Mouse (Mus musculus): ENCODE results near the gene Prss8. TPM values are rescaled to one million over a fixed set of nuclear protein-coding genes. Genes with fewer than 3 reads are reported as not detected.
A peak's percentile ranks its signal among the peaks of the same experiment; 100 is the strongest.

The Prss8 gene
- polyA plus RNA-seq, 1 experiment from 2014 or later = 0.96 TPM

- Histone ChIP-seq H3K4me1 (ENCODE audit: control insufficient read depth, insufficient read depth, low read length) (no peaks in the 10 kb centered on the region), H3K9ac (ENCODE audit: low read depth, low read length) (no peak overlapping the region), H3K27me3 (ENCODE audit: control insufficient read depth, insufficient read depth, low read length) (peaks cover 5% of the 10 kb centered on the region), H3K27ac (ENCODE audit: low read depth, low read length) (no peak overlapping the region), H3K9me3 (replicated peaks; ENCODE audit: control insufficient read depth, low read length) (no peaks in the 10 kb centered on the region), H3K36me3 (ENCODE audit: control insufficient read depth, insufficient read depth, low read length) (no peaks in the 10 kb centered on the region), H3K4me2 (no peak overlapping the region), H3K4me3 (ENCODE audit: low read depth, low read length) (no peak overlapping the region)
- ATAC-seq (replicated peaks; ENCODE audit: insufficient number of reproducible peaks, low FRiP score, low TSS enrichment) = no peak
- 87% methylated on average over 5 of the region's 5 CpGs for WGBS (ENCODE audit: insufficient replicate concordance)
Observed at GRCm38 (mm10) chr7:127923714-127924113, 6.2 kb downstream of the Prss8 start.

GRCm38 (mm10) chr7:127922451-127923275, 7.2 kb downstream of the Prss8 start:
- Histone ChIP-seq H3K4me1 (ENCODE audit: control insufficient read depth, insufficient read depth, low read length) (no peaks in the 10 kb centered on the region), H3K4me3 (ENCODE audit: low read depth, low read length) (no peak overlapping the region), H3K27ac (ENCODE audit: low read depth, low read length) (no peak overlapping the region), H3K9me3 (replicated peaks; ENCODE audit: control insufficient read depth, low read length) (no peaks in the 10 kb centered on the region), H3K4me2 (no peak overlapping the region), H3K36me3 (ENCODE audit: control insufficient read depth, insufficient read depth, low read length) (no peaks in the 10 kb centered on the region; the same call in 1 of the 2 replicates), H3K27me3 (ENCODE audit: control insufficient read depth, insufficient read depth, low read length) (no peaks in the 10 kb centered on the region), H3K9ac (ENCODE audit: low read depth, low read length) (no peak overlapping the region)
- WGBS (ENCODE audit: insufficient replicate concordance) = 80% methylated on average over 6 of the region's 6 CpGs
- ATAC-seq (replicated peaks; ENCODE audit: insufficient number of reproducible peaks, low FRiP score, low TSS enrichment) = no peak

GRCm38 (mm10) chr7:127921516-127921915, 8.4 kb downstream of the Prss8 start:
- no peak overlapping the region for H3K4me3 ChIP-seq (ENCODE audit: low read depth, low read length)
- H3K27ac ChIP-seq (ENCODE audit: low read depth, low read length) = no peak overlapping the region
- H3K27me3 ChIP-seq (ENCODE audit: control insufficient read depth, insufficient read depth, low read length) = no peaks in the 10 kb centered on the region
- H3K4me1 ChIP-seq (ENCODE audit: control insufficient read depth, insufficient read depth, low read length) = no peaks in the 10 kb centered on the region
- no peak overlapping the region for H3K9ac ChIP-seq (ENCODE audit: low read depth, low read length)
- WGBS (ENCODE audit: insufficient replicate concordance) = 62% methylated on average over 8 of the region's 8 CpGs
- H3K4me2 ChIP-seq = no peak overlapping the region
- H3K9me3 ChIP-seq (replicated peaks; ENCODE audit: control insufficient read depth, low read length) = no peaks in the 10 kb centered on the region
- no peak for ATAC-seq (replicated peaks; ENCODE audit: insufficient number of reproducible peaks, low FRiP score, low TSS enrichment)
- H3K36me3 ChIP-seq (ENCODE audit: control insufficient read depth, insufficient read depth, low read length) = peaks cover 5% of the 10 kb centered on the region; the same call in 1 of the 2 replicates

- no peak overlapping the region for H3K9ac ChIP-seq (ENCODE audit: low read depth, low read length)
- H3K9me3 ChIP-seq (replicated peaks; ENCODE audit: control insufficient read depth, low read length) = no peaks in the 10 kb centered on the region
- no peaks in the 10 kb centered on the region for H3K27me3 ChIP-seq (ENCODE audit: control insufficient read depth, insufficient read depth, low read length)
- H3K4me2 ChIP-seq = no peak overlapping the region
- H3K27ac ChIP-seq (ENCODE audit: low read depth, low read length) = no peak overlapping the region
- H3K4me1 ChIP-seq (ENCODE audit: control insufficient read depth, insufficient read depth, low read length) = no peaks in the 10 kb centered on the region
- no peak overlapping the region for H3K4me3 ChIP-seq (ENCODE audit: low read depth, low read length)
- ATAC-seq (replicated peaks; ENCODE audit: insufficient number of reproducible peaks, low FRiP score, low TSS enrichment) = no peak
- 76% methylated on average over 7 of the region's 7 CpGs for WGBS (ENCODE audit: insufficient replicate concordance)
- peaks cover 5% of the 10 kb centered on the region; the same call in 1 of the 2 replicates for H3K36me3 ChIP-seq (ENCODE audit: control insufficient read depth, insufficient read depth, low read length)
Observed at GRCm38 (mm10) chr7:127919290-127919689, 10.6 kb downstream of the Prss8 start.

- H3K4me2 ChIP-seq = no peak overlapping the region
- H3K27ac ChIP-seq (ENCODE audit: low read depth, low read length) = no peak overlapping the region
- H3K4me1 ChIP-seq (ENCODE audit: control insufficient read depth, insufficient read depth, low read length) = no peaks in the 10 kb centered on the region
- no peaks in the 10 kb centered on the region for H3K27me3 ChIP-seq (ENCODE audit: control insufficient read depth, insufficient read depth, low read length)
- no peak overlapping the region for H3K4me3 ChIP-seq (ENCODE audit: low read depth, low read length)
- no peak for ATAC-seq (replicated peaks; ENCODE audit: insufficient number of reproducible peaks, low FRiP score, low TSS enrichment)
- H3K9ac ChIP-seq (ENCODE audit: low read depth, low read length) = no peak overlapping the region
- no peaks in the 10 kb centered on the region for H3K9me3 ChIP-seq (replicated peaks; ENCODE audit: control insufficient read depth, low read length)
- peaks cover 5% of the 10 kb centered on the region; the same call in 1 of the 2 replicates for H3K36me3 ChIP-seq (ENCODE audit: control insufficient read depth, insufficient read depth, low read length)
- WGBS (ENCODE audit: insufficient replicate concordance) = 58% methylated on average over 3 of the region's 3 CpGs
Observed at GRCm38 (mm10) chr7:127918203-127918602, 11.7 kb downstream of the Prss8 start.

DNA sequence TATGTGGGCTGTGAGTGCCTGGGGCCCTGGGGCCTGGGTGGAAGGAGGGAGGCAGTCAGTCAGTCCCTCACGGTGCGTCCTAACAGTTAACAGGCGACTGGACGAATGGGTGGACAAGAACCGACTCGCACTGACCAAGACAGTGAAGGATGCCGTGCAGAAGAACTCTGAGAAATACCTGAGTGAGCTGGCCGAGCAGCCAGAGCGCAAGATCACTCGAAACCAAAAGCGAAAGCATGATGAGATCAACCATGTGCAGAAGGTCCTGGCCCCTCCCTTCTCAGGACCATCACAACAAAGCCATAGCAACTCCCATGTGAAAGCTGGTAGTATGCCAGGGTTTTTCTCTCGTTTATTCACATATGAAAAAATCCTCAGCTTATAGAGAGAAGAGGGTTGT, 14.6 kb downstream of the Prss8 start:
- no peak overlapping the region for H3K4me2 ChIP-seq
- H3K9ac ChIP-seq (ENCODE audit: low read depth, low read length) = no peak overlapping the region
- no peaks in the 10 kb centered on the region for H3K27me3 ChIP-seq (ENCODE audit: control insufficient read depth, insufficient read depth, low read length)
- 89% methylated on average over 12 of the region's 12 CpGs for WGBS (ENCODE audit: insufficient replicate concordance)
- H3K4me1 ChIP-seq (ENCODE audit: control insufficient read depth, insufficient read depth, low read length) = no peaks in the 10 kb centered on the region
- ATAC-seq (replicated peaks; ENCODE audit: insufficient number of reproducible peaks, low FRiP score, low TSS enrichment) = no peak
- H3K9me3 ChIP-seq (replicated peaks; ENCODE audit: control insufficient read depth, low read length) = no peaks in the 10 kb centered on the region
- no peak overlapping the region for H3K4me3 ChIP-seq (ENCODE audit: low read depth, low read length)
- H3K36me3 ChIP-seq (ENCODE audit: control insufficient read depth, insufficient read depth, low read length) = peaks cover 5% of the 10 kb centered on the region; the same call in 1 of the 2 replicates
- no peak overlapping the region for H3K27ac ChIP-seq (ENCODE audit: low read depth, low read length)

DNA sequence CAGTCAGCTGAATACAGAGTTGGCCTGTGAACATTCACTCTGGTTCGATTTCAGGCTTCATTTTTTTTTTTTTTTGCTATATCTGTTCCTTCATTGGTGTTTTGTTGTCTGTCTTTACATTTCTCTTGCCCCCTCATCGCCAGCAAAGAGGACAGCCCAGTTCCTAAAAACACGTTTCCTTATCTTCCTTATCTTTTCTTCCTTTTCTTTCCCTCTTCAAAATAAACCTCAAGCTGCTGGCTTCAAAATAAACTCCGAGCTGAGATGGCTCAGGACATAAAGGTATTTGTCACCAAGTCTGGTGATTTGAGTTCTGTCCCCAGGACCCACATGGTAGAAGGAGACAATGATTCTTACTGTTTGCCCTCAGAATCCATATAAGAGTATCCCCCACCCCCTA, 17.0 kb downstream of the Prss8 start:
- H3K9me3 ChIP-seq (replicated peaks; ENCODE audit: control insufficient read depth, low read length) = no peaks in the 10 kb centered on the region
- H3K4me1 ChIP-seq (ENCODE audit: control insufficient read depth, insufficient read depth, low read length) = no peaks in the 10 kb centered on the region
- peak overlapping the region; percentile 86 for H3K9ac ChIP-seq (ENCODE audit: low read depth, low read length)
- H3K4me2 ChIP-seq = peak overlapping the region; percentile 81
- H3K27ac ChIP-seq (ENCODE audit: low read depth, low read length) = 0 out of 2 replicates have a peak overlapping the region, but pooled peaks have one; percentile 73
- H3K4me3 ChIP-seq (ENCODE audit: low read depth, low read length) = peak overlapping the region; percentile 99
- peaks cover 23% of the 10 kb centered on the region for H3K36me3 ChIP-seq (ENCODE audit: control insufficient read depth, insufficient read depth, low read length)
- no peak for ATAC-seq (replicated peaks; ENCODE audit: insufficient number of reproducible peaks, low FRiP score, low TSS enrichment)
- H3K27me3 ChIP-seq (ENCODE audit: control insufficient read depth, insufficient read depth, low read length) = no peaks in the 10 kb centered on the region
- 10% methylated on average over 4 of the region's 4 CpGs for WGBS (ENCODE audit: insufficient replicate concordance)

GRCm38 (mm10) chr7:127912190-127912871, 17.6 kb downstream of the Prss8 start, which contains the start of gene Kat8:
Gene Kat8 (plus strand): TSS chr7:127912516.
- WGBS (ENCODE audit: insufficient replicate concordance) = under 1% methylated on average over 40 of the region's 40 CpGs
- peaks cover 28% of the 10 kb centered on the region for H3K36me3 ChIP-seq (ENCODE audit: control insufficient read depth, insufficient read depth, low read length)
- peak within 1 kb of the TSS; percentile 73 for H3K27ac ChIP-seq (ENCODE audit: low read depth, low read length)
- peak; percentile 91 for ATAC-seq (replicated peaks; ENCODE audit: insufficient number of reproducible peaks, low FRiP score, low TSS enrichment)
- peak within 1 kb of the TSS; percentile 81 for H3K4me2 ChIP-seq
- H3K9me3 ChIP-seq (replicated peaks; ENCODE audit: control insufficient read depth, low read length) = no peaks in the 10 kb centered on the region
- no peaks in the 10 kb centered on the region for H3K4me1 ChIP-seq (ENCODE audit: control insufficient read depth, insufficient read depth, low read length)
- H3K9ac ChIP-seq (ENCODE audit: low read depth, low read length) = peak within 1 kb of the TSS; percentile 86
- H3K27me3 ChIP-seq (ENCODE audit: control insufficient read depth, insufficient read depth, low read length) = no peaks in the 10 kb centered on the region
- H3K4me3 ChIP-seq (ENCODE audit: low read depth, low read length) = peak within 1 kb of the TSS; percentile 99
